Mouse (Mus musculus) liver, embryonic 14.5 days (tissue): ENCODE measurements around the gene Cyth3.

ENCODE experiments used
- CTCF ChIP-seq: IDR thresholded peaks from 2 replicates; pipeline ENCODE4 v1.5.1; 2016; ENCODE audit warnings: antibody characterized with exemption, low read depth, control low read depth
- EP300 ChIP-seq: IDR thresholded peaks from 2 replicates; pipeline ENCODE4 v1.6.1; 2016; ENCODE audit warnings: antibody characterized with exemption, low read depth

DNA sequence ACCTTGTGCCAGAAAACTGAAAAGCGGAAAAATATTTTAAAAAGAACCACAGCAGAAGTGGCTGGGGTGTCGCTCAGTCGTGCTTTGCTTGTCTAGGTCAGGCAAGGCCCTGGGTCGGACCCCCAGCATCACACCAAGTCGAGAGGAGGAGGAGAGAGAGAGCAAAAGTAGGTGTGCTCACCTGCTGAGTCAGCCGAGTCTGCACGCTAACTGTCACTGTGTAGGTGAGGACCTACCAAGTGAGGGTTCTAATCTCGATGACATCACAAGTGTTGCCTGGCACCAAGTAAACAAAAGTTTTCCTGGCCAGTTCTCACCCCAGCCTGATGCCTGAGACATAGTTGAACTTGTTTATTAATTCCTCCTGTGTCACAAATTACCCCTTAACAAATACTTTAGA, 137.3 kb downstream of the Cyth3 start:
- TF ChIP-seq EP300 (no peak), CTCF (no peak)
